Mouse (Mus musculus) cerebellum, postnatal 10 days (tissue): ENCODE measurements around the gene Gigyf2.
A peak's percentile ranks its signal among the peaks of the same experiment; 100 is the strongest.

ENCODE experiments used
- DNase-seq, 2 experiments: peaks; one replicate each; pipeline ENCODE4 v3.0.0; 2021; ENCODE audit warnings: mixed read lengths in 2 of 2

Gigyf2 gene

GRCm38 (mm10) chr1:87326742-87327163, at the start of gene Gigyf2:
Gene Gigyf2 (plus strand): TSS chr1:87326998.
- DNase-seq: peak; percentile 99

GRCm38 (mm10) chr1:87280281-87280680, 46.5 kb upstream of the Gigyf2 start:
- DNase-seq: no peak

GRCm38 (mm10) chr1:87281599-87282412, 45.0 kb upstream of the Gigyf2 start:
- DNase-seq: no peak

- DNase-seq: no peak
Observed at GRCm38 (mm10) chr1:87282413-87282788, 44.4 kb upstream of the Gigyf2 start.

- DNase-seq: no peak
Observed at GRCm38 (mm10) chr1:87283410-87283960, 43.3 kb upstream of the Gigyf2 start.

- DNase-seq: no peak
Observed at GRCm38 (mm10) chr1:87287105-87287504, 39.7 kb upstream of the Gigyf2 start.

- DNase-seq: peak; percentile 38 to 49
Observed at GRCm38 (mm10) chr1:87291416-87291815, 35.4 kb upstream of the Gigyf2 start.

GRCm38 (mm10) chr1:87292420-87293190, 34.2 kb upstream of the Gigyf2 start:
- DNase-seq: peak; percentile 76 to 78

- no peak for DNase-seq
Observed at GRCm38 (mm10) chr1:87294063-87294710, 32.6 kb upstream of the Gigyf2 start.

GRCm38 (mm10) chr1:87294951-87295350, 31.8 kb upstream of the Gigyf2 start:
- no peak for DNase-seq

- DNase-seq: peak; percentile 72 to 84
Observed at GRCm38 (mm10) chr1:87297346-87297925, 29.4 kb upstream of the Gigyf2 start.

GRCm38 (mm10) chr1:87300360-87301286, 26.2 kb upstream of the Gigyf2 start:
- DNase-seq: peak; percentile 27 to 54

GRCm38 (mm10) chr1:87301971-87302370, 24.8 kb upstream of the Gigyf2 start:
- peak; percentile 90 to 91 for DNase-seq

- DNase-seq: no peak
Observed at GRCm38 (mm10) chr1:87308952-87309351, 17.8 kb upstream of the Gigyf2 start.

GRCm38 (mm10) chr1:87309621-87310020, 17.2 kb upstream of the Gigyf2 start:
- DNase-seq: no peak

GRCm38 (mm10) chr1:87312681-87313080, 14.1 kb upstream of the Gigyf2 start:
- no peak for DNase-seq

GRCm38 (mm10) chr1:87313116-87313515, 13.7 kb upstream of the Gigyf2 start:
- DNase-seq: no peak

- no peak for DNase-seq
Observed at GRCm38 (mm10) chr1:87313843-87314570, 12.8 kb upstream of the Gigyf2 start.

- no peak for DNase-seq
Observed at GRCm38 (mm10) chr1:87315431-87315830, 11.4 kb upstream of the Gigyf2 start.

GRCm38 (mm10) chr1:87315894-87316293, 10.9 kb upstream of the Gigyf2 start:
- no peak for DNase-seq

- peak; percentile 74 to 82 for DNase-seq
Observed at GRCm38 (mm10) chr1:87316672-87317071, 10.1 kb upstream of the Gigyf2 start.
